Mouse (Mus musculus) heart, embryonic 13.5 days (tissue): ENCODE measurements around the gene Myg1. TPM values are rescaled to one million over a fixed set of nuclear protein-coding genes. Genes with fewer than 3 reads are reported as not detected.

Source experiments
- ATAC-seq: fragments of 200-750 bp; cut with Nextera tagmentation; 2 replicates; pipeline ENCODE4 v1.8.0; 2017; ENCODE audit warnings: moderate TSS enrichment; ENCODE audit not compliant: insufficient number of reproducible peaks, low FRiP score, low TSS enrichment; ENCODE audit errors: extremely low read depth
- H3K27ac ChIP-seq: fragments of 300-500 bp; sonication (generic); replicated peaks from 2 replicates; pipeline ENCODE4 v1.5.1; 2015; ENCODE audit warnings: moderate library complexity, mild to moderate bottlenecking, inconsistent platforms
- H3K27me3 ChIP-seq: fragments of 300-500 bp; sonication (generic); replicated peaks from 2 replicates; pipeline ENCODE4 v1.6.1; 2015; ENCODE audit warnings: mild to moderate bottlenecking, inconsistent platforms
- H3K36me3 ChIP-seq: fragments of 300-500 bp; sonication (generic); 2 replicates; pipeline ENCODE4 v1.6.1; 2015; ENCODE audit warnings: mild to moderate bottlenecking, inconsistent platforms
- H3K4me1 ChIP-seq: fragments of 300-500 bp; sonication (generic); 2 replicates; pipeline ENCODE4 v1.6.1; 2015; ENCODE audit warnings: inconsistent platforms
- H3K4me2 ChIP-seq: fragments of 300-500 bp; sonication (generic); 2 replicates; pipeline ENCODE4 v1.6.1; 2015; ENCODE audit warnings: inconsistent platforms, mild to moderate bottlenecking, moderate library complexity
- H3K4me3 ChIP-seq: fragments of 300-500 bp; sonication (generic); 2 replicates; pipeline ENCODE4 v1.5.1; 2015; ENCODE audit warnings: moderate library complexity, mild to moderate bottlenecking, inconsistent platforms
- H3K9ac ChIP-seq: fragments of 300-500 bp; sonication (generic); 2 replicates; pipeline ENCODE4 v1.6.1; 2015; ENCODE audit warnings: inconsistent platforms, mild to moderate bottlenecking, moderate library complexity
- H3K9me3 ChIP-seq: fragments of 300-500 bp; sonication (generic); 2 replicates; pipeline ENCODE4 v1.6.1; 2016; ENCODE audit warnings: inconsistent platforms
- WGBS: fragments of 180-500 bp; shearing (Covaris S2); methylation state at CpG from one replicate; pipeline ENCODE4 v1.1.7; 2015; ENCODE audit warnings: mixed read lengths; 5-methylcytosine and 5-hydroxymethylcytosine counted together
- polyA plus RNA-seq: library from polyadenylated mRNA; unstranded; fragments of >200 nt; fragmentation: Nextera tagmentation; extraction: Ambion mirVana; gene quantifications from 2 replicates; pipeline ENCODE4 v1.2.1, GENCODE M21; 2015

Gene Myg1
- polyA plus RNA-seq, 1 experiment from 2014 or later: 60.0 TPM

- H3K4me2 ChIP-seq: no peak overlapping the region
- H3K27me3 ChIP-seq: no peaks in the 10 kb centered on the region
- H3K4me1 ChIP-seq: peaks cover 14% of the 10 kb centered on the region
- ATAC-seq: no peak; the same call in 1 of the 2 replicates
- no peak overlapping the region for H3K4me3 ChIP-seq
- H3K9ac ChIP-seq: no peak overlapping the region
- peaks cover 57% of the 10 kb centered on the region for H3K36me3 ChIP-seq
- no peak overlapping the region for H3K27ac ChIP-seq
- H3K9me3 ChIP-seq: no peaks in the 10 kb centered on the region
- WGBS: 68% methylated on average over 4 of the region's 4 CpGs
Measured at GRCm38 (mm10) chr15:102346444-102346843, 14.9 kb downstream of the Myg1 start.

- WGBS: under 1% methylated on average over 56 of the region's 56 CpGs
- peaks cover 19% of the 10 kb centered on the region for H3K4me1 ChIP-seq
- ATAC-seq: peak; percentile 73
Measured at GRCm38 (mm10) chr15:102350138-102350941, 18.8 kb downstream of the Myg1 start, which contains the start of gene Aaas. TSS of gene Aaas (minus strand) at chr15:102350771.

GRCm38 (mm10) chr15:102350942-102351291 lies 19.4 kb downstream of the Myg1 start:
- H3K4me3 ChIP-seq: peak overlapping the region; percentile 71
- H3K4me1 ChIP-seq: peaks cover 21% of the 10 kb centered on the region
- peak overlapping the region; percentile 69 for H3K27ac ChIP-seq
- H3K9ac ChIP-seq: peak overlapping the region; percentile 88
- 6% methylated on average over 11 of the region's 11 CpGs for WGBS
- ATAC-seq: 0 out of 2 replicates have a peak, but pooled peaks have one; percentile 4
- H3K27me3 ChIP-seq: peaks cover 11% of the 10 kb centered on the region
- H3K9me3 ChIP-seq: no peaks in the 10 kb centered on the region
- H3K36me3 ChIP-seq: peaks cover 23% of the 10 kb centered on the region
- H3K4me2 ChIP-seq: peak overlapping the region; percentile 83

More at GRCm38 (mm10) chr15:102350138-102350941, 18.8 kb downstream of the Myg1 start, which contains the start of gene Aaas:
- H3K4me3 ChIP-seq: peak within 1 kb of the TSS; percentile 71
- peak within 1 kb of the TSS; percentile 88 for H3K9ac ChIP-seq
- no peaks in the 10 kb centered on the region for H3K9me3 ChIP-seq
- peak within 1 kb of the TSS; percentile 83 for H3K4me2 ChIP-seq
- H3K27me3 ChIP-seq: 0 out of 2 replicates have a peak, but pooled peaks cover 5% of the 10 kb centered on the region
- H3K27ac ChIP-seq: peak within 1 kb of the TSS; percentile 69
- H3K36me3 ChIP-seq: peaks cover 29% of the 10 kb centered on the region

- WGBS: 46% methylated on average over 2 of the region's 2 CpGs
- peaks cover 23% of the 10 kb centered on the region for H3K27me3 ChIP-seq
- no peak overlapping the region for H3K4me2 ChIP-seq
- ATAC-seq: no peak
- H3K4me1 ChIP-seq: peaks cover 32% of the 10 kb centered on the region
- H3K4me3 ChIP-seq: no peak overlapping the region
- H3K27ac ChIP-seq: no peak overlapping the region
- H3K36me3 ChIP-seq: peaks cover 10% of the 10 kb centered on the region
- H3K9ac ChIP-seq: no peak overlapping the region
- H3K9me3 ChIP-seq: no peaks in the 10 kb centered on the region
Measured at GRCm38 (mm10) chr15:102352177-102352576, 20.7 kb downstream of the Myg1 start.

DNA sequence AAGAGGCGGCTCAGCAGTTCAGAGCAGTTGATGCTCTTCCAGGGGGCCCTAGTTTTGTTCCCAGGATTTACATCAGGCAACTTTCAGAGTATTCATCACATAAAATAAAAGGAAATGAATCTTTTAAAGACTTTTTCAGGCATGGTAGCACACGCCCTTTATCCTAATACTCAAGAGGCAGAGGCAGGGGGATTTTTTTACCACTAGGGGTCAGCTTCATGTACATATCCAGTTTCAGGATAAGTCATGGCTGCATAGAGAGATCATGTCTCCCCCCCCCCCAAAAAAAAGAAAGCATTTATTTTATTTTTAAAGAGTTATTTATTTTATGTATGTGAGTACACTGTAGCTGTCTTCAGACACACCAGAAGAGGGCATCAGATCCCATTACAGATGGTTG lies 22.5 kb downstream of the Myg1 start:
- 84% methylated on average over 2 of the region's 2 CpGs for WGBS
- no peak for ATAC-seq

DNA sequence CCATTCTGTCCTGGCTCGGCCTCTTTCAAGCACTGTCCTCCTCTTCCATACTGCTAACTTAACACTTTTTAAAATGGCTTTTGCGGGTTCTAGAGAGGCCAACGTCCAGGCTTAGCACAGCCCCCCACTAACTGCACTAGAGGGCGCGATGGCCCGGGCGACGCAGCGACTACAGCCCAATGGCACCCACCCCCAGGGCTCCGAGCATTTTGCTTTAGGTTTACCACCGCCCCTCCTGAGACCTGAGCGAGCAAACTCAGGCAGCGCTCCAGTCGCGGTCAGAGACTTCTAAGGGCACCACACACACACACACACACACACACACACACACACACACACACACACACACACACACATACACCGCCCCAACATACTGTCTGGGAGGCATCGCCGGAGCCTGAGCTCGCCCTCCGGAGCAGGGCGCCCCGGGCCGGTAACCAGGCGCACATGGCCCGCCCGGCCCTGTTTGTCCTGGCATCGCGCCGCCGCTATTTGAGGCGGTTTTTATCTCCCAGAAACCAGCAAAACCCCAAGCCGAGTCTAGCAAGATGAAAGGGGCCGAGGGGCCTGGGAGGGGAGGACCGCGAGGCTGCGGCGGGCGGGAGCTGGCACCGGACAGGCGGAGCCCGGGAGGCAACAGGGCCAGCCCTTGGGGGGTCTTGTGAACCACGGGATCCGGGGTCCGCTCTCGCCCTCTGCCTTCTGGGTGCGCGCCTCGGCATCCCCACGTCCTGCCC lies 23.8 kb downstream of the Myg1 start:
- ATAC-seq: peak; percentile 39; the same call in 1 of the 2 replicates
- WGBS: under 1% methylated on average over 49 of the region's 49 CpGs
- Histone ChIP-seq H3K4me2 (peak overlapping the region; percentile 97), H3K4me1 (peaks cover 43% of the 10 kb centered on the region), H3K9ac (peak overlapping the region; percentile 81), H3K4me3 (peak overlapping the region; percentile 59), H3K36me3 (no peaks in the 10 kb centered on the region), H3K9me3 (no peaks in the 10 kb centered on the region), H3K27ac (peak overlapping the region; percentile 86), H3K27me3 (peaks cover 55% of the 10 kb centered on the region)

More for the DNA sequence above, 22.5 kb downstream of the Myg1 start:
- Histone ChIP-seq H3K27ac (no peak overlapping the region), H3K9ac (no peak overlapping the region), H3K4me2 (no peak overlapping the region), H3K27me3 (peaks cover 41% of the 10 kb centered on the region), H3K4me3 (no peak overlapping the region), H3K36me3 (no peaks in the 10 kb centered on the region), H3K4me1 (peaks cover 49% of the 10 kb centered on the region), H3K9me3 (no peaks in the 10 kb centered on the region)

DNA sequence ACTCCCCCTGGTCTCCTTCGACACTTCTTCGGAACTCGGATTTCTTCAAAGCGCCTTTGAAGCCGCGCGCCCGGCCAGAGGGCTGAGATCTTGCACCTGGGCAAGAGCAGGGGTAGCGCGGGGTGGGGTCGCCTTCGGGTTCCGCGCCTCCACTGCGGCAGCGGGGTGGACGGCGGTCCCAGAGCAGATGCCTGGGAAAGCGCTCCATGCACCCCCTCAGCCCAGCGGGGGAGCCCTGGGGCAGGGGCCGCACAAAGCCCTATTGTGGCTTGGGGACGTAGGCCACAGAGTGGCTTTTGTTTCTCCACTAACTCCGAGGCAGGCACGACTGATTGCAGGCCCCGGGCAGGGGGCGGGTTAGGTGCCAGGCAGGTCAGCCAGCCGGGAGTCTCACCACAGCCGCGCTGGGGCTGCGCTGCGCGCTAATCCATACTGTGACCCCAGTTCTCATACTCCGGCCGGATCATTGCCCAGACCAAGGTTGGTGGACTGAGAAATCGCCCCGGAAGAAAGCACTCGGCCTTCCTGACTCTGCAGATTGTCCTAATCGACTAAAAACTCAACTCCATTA lies 24.4 kb downstream of the Myg1 start:
- Histone ChIP-seq H3K9me3 (no peaks in the 10 kb centered on the region), H3K27me3 (peaks cover 56% of the 10 kb centered on the region), H3K36me3 (no peaks in the 10 kb centered on the region), H3K9ac (peak overlapping the region; percentile 81), H3K4me1 (peaks cover 43% of the 10 kb centered on the region), H3K27ac (peak overlapping the region; percentile 86), H3K4me2 (peak overlapping the region; percentile 97), H3K4me3 (peak overlapping the region; percentile 59)
- WGBS: 3% methylated on average over 38 of the region's 38 CpGs
- 0 out of 2 replicates have a peak, but pooled peaks have one; percentile 9 for ATAC-seq

GRCm38 (mm10) chr15:102356501-102357325 lies 25.2 kb downstream of the Myg1 start:
- Histone ChIP-seq H3K9ac (peak overlapping the region; percentile 81), H3K27me3 (peaks cover 59% of the 10 kb centered on the region), H3K36me3 (no peaks in the 10 kb centered on the region), H3K4me2 (peak overlapping the region; percentile 97), H3K9me3 (no peaks in the 10 kb centered on the region), H3K27ac (peak overlapping the region; percentile 86), H3K4me3 (peak overlapping the region; percentile 59), H3K4me1 (peaks cover 39% of the 10 kb centered on the region)
- 40% methylated on average over 16 of the region's 16 CpGs for WGBS
- no peak for ATAC-seq

- Histone ChIP-seq H3K9me3 (no peaks in the 10 kb centered on the region), H3K4me1 (peaks cover 49% of the 10 kb centered on the region), H3K27ac (no peak overlapping the region), H3K4me2 (peak overlapping the region; percentile 61), H3K9ac (peak overlapping the region; percentile 53), H3K27me3 (peaks cover 59% of the 10 kb centered on the region), H3K4me3 (peak overlapping the region; percentile 37), H3K36me3 (no peaks in the 10 kb centered on the region)
- WGBS: 3% methylated on average over 25 of the region's 25 CpGs
- no peak for ATAC-seq
Measured at GRCm38 (mm10) chr15:102358126-102358525, 26.6 kb downstream of the Myg1 start.

DNA sequence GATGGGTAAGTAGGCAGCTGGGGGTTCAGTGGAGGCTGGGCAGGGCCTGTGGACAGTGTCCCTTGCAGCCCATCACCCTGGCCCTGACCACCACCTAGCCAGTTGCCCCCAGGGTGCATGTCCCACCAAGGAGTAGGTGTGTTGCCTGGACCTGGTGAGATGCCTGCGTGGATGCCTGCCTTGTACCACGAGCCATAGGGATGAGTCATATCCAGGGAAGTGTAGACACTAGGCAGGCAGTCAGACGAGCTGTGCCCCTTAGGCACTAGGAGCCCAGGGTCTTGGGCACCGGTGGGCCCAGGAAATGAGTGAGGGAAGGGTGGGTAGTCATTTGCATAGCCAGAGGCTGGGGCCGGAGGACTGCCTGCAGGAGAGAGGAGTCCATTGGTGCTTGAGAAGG lies 27.3 kb downstream of the Myg1 start:
- peaks cover 55% of the 10 kb centered on the region for H3K27me3 ChIP-seq
- no peak for ATAC-seq
- H3K4me3 ChIP-seq: no peak overlapping the region; the same call in 1 of the 2 replicates
- no peaks in the 10 kb centered on the region for H3K36me3 ChIP-seq
- no peak overlapping the region for H3K27ac ChIP-seq
- no peak overlapping the region for H3K9ac ChIP-seq
- 21% methylated on average over 5 of the region's 5 CpGs for whole genome bisulfite sequencing
- no peak overlapping the region for H3K4me2 ChIP-seq
- H3K4me1 ChIP-seq: peaks cover 49% of the 10 kb centered on the region
- H3K9me3 ChIP-seq: no peaks in the 10 kb centered on the region
